Comparison of ENCODE assay signal across 8 mouse cellular contexts in genomic region chr11:98909654-98910053, GRCm38 (mm10). TPM values are rescaled to one million over a fixed set of nuclear protein-coding genes. Genes with fewer than 3 reads are reported as not detected.
A peak's percentile ranks its signal among the peaks of the same experiment; 100 is the strongest.
DNase-seq lines count a peak whose midpoint lies in the region; ATAC-seq and TF ChIP-seq lines count a peak whose summit lies in the region.

No protein-coding gene starts in this region.

- ATAC-seq in erythroblast, adult 5-6 weeks (replicated peaks; ENCODE audit: low FRiP score, poor library complexity, severe bottlenecking), result peak; percentile 46
- ATAC-seq in hindbrain, postnatal 0 days, result no peak

- no peak overlapping the region for H3K4me2 ChIP-seq in hindbrain, postnatal 0 days (ENCODE audit: low read depth, low read length)

- no peaks in the 10 kb centered on the region for H3K27me3 ChIP-seq in hindbrain, postnatal 0 days (ENCODE audit: insufficient read depth, low read length)
- no peaks in the 10 kb centered on the region for H3K27me3 ChIP-seq in megakaryocyte, embryonic 14.5 days (replicated peaks)

- no peak overlapping the region for H3K4me3 ChIP-seq in hindbrain, postnatal 0 days (ENCODE audit: low read length)
- peak overlapping the region; percentile 9 for H3K4me3 ChIP-seq in megakaryocyte, embryonic 14.5 days (replicated peaks)

- 0 out of 2 replicates have a peak, but pooled peaks cover under 1% of the 10 kb centered on the region for H3K36me3 ChIP-seq in hindbrain, postnatal 0 days (ENCODE audit: insufficient read depth, low read length)
- H3K36me3 ChIP-seq in megakaryocyte, embryonic 14.5 days (replicated peaks; ENCODE audit: low read length), result peaks cover 60% of the 10 kb centered on the region

- H3K4me1 ChIP-seq in hindbrain, postnatal 0 days (ENCODE audit: insufficient read depth, low read length), result peaks cover 6% of the 10 kb centered on the region; the same call in 1 of the 2 replicates
- H3K4me1 ChIP-seq in megakaryocyte, embryonic 14.5 days, result peaks cover 56% of the 10 kb centered on the region

- WGBS in hindbrain, postnatal 0 days, result 30% methylated on average over 6 of the region's 6 CpGs

- H3K9me3 ChIP-seq in hindbrain, postnatal 0 days (ENCODE audit: low read length), result no peaks in the 10 kb centered on the region
- no peaks in the 10 kb centered on the region for H3K9me3 ChIP-seq in megakaryocyte, embryonic 14.5 days

- no peak overlapping the region for H3K27ac ChIP-seq in hindbrain, postnatal 0 days

- peak; percentile 77 for TF ChIP-seq CTCF in hindbrain, postnatal 0 days (IDR thresholded peaks at IDR 0.05; ENCODE audit: low read depth)

- H3K9ac ChIP-seq in hindbrain, postnatal 0 days (replicated peaks; ENCODE audit: low read length), result no peak overlapping the region

- DNase-seq in embryo, embryonic 10 days (ENCODE audit: low spot score), result peak; percentile 76
- DNase-seq in embryo, embryonic 9.5 days (ENCODE audit: extremely low spot score), result no peak
- DNase-seq in adrenal gland, postnatal 10 days, result peak; percentile 78
- DNase-seq in hindbrain, postnatal 0 days (ENCODE audit: low spot score), result peak; percentile 87
- DNase-seq in left cerebral cortex, postnatal 25 days (ENCODE audit: low spot score in 2 of 2), result peak; percentile 63 to 76
- peak; percentile 77 to 84 for DNase-seq in spleen, postnatal 4 days (ENCODE audit: low spot score in 2 of 2)

- intact Hi-C loops in left cerebral cortex, postnatal 25 days (cut with DNase I), result loop anchor here (1.0 to 2.0 kb wide), 2 partner anchors 50 to 211 kb away; no protein-coding TSS in a partner anchor

RNA-seq across cellular contexts. Expression of gene Cdc6, which starts 2.1 kb away (rescaled TPM):
- 1 to 10 TPM; 3.8 to 6.5 TPM for total RNA-seq in adrenal gland, postnatal 10 days (2021)
- total RNA-seq in erythroblast, adult 5-6 weeks (2015; ENCODE audit: low replicate concordance), result 20.0 and 20.1 TPM in 2 replicates
- 46.7 and 54.2 TPM in 2 replicates for total RNA-seq in erythroblast, adult 5-6 weeks (2017; ENCODE audit: low replicate concordance)
- 2.5 and 4.6 TPM in 2 replicates for total RNA-seq in hindbrain, postnatal 0 days (2014; rRNA removed)
- polyA plus RNA-seq in hindbrain, postnatal 0 days (2015; fragmentation: Nextera tagmentation; extraction: Ambion mirVana), result 3.0 and 3.4 TPM in 2 replicates
- total RNA-seq in left cerebral cortex, postnatal 25 days (2021), result under 1 TPM; 0.21 to 0.60 TPM
- polyA plus RNA-seq in megakaryocyte, embryonic 14.5 days (2012; ENCODE audit: insufficient read depth, low replicate concordance), result 0.44 TPM in 1 of 2 replicates, not detected in the other

RNA-seq across cellular contexts. Expression of gene Rara, which starts 18.0 kb away (rescaled TPM):
- 10 to 100 TPM; 26.2 to 34.7 TPM for total RNA-seq in adrenal gland, postnatal 10 days (2021)
- 13.1 and 13.2 TPM in 2 replicates for total RNA-seq in erythroblast, adult 5-6 weeks (2015; ENCODE audit: low replicate concordance)
- total RNA-seq in erythroblast, adult 5-6 weeks (2017; ENCODE audit: low replicate concordance), result 2.8 TPM in 2 replicates
- total RNA-seq in hindbrain, postnatal 0 days (2014; rRNA removed), result 16.9 and 19.2 TPM in 2 replicates
- 8.1 and 9.5 TPM in 2 replicates for polyA plus RNA-seq in hindbrain, postnatal 0 days (2015; fragmentation: Nextera tagmentation; extraction: Ambion mirVana)
- 10 to 100 TPM in 1 of 2 experiments, 1 to 10 TPM in 1; 9.4 to 12.1 TPM for total RNA-seq in left cerebral cortex, postnatal 25 days (2021)
- polyA plus RNA-seq in megakaryocyte, embryonic 14.5 days (2012; ENCODE audit: insufficient read depth, low replicate concordance), result 11.8 and 25.3 TPM in 2 replicates

RNA-seq across cellular contexts. Expression of gene Wipf2, which starts 46.2 kb away (rescaled TPM):
- 10 to 100 TPM; 13.3 to 15.4 TPM for total RNA-seq in adrenal gland, postnatal 10 days (2021)
- 9.4 and 21.7 TPM in 2 replicates for total RNA-seq in erythroblast, adult 5-6 weeks (2015; ENCODE audit: low replicate concordance)
- total RNA-seq in erythroblast, adult 5-6 weeks (2017; ENCODE audit: low replicate concordance), result 6.4 and 8.2 TPM in 2 replicates
- total RNA-seq in hindbrain, postnatal 0 days (2014; rRNA removed), result 8.1 and 10.4 TPM in 2 replicates
- 3.5 and 3.7 TPM in 2 replicates for polyA plus RNA-seq in hindbrain, postnatal 0 days (2015; fragmentation: Nextera tagmentation; extraction: Ambion mirVana)
- total RNA-seq in left cerebral cortex, postnatal 25 days (2021), result 10 to 100 TPM; 61.3 to 63.3 TPM
- 7.3 and 10.6 TPM in 2 replicates for polyA plus RNA-seq in megakaryocyte, embryonic 14.5 days (2012; ENCODE audit: insufficient read depth, low replicate concordance)
